Mouse (Mus musculus): Measurements from ENCODE around the gene Ntng2. TPM values are rescaled to one million over a fixed set of nuclear protein-coding genes. Genes with fewer than 3 reads are reported as not detected.

The Ntng2 gene
- 3.1 and 4.6 TPM in 2 replicates for polyA plus RNA-seq (2014; fragmentation: Nextera tagmentation; extraction: Ambion mirVana)

DNA sequence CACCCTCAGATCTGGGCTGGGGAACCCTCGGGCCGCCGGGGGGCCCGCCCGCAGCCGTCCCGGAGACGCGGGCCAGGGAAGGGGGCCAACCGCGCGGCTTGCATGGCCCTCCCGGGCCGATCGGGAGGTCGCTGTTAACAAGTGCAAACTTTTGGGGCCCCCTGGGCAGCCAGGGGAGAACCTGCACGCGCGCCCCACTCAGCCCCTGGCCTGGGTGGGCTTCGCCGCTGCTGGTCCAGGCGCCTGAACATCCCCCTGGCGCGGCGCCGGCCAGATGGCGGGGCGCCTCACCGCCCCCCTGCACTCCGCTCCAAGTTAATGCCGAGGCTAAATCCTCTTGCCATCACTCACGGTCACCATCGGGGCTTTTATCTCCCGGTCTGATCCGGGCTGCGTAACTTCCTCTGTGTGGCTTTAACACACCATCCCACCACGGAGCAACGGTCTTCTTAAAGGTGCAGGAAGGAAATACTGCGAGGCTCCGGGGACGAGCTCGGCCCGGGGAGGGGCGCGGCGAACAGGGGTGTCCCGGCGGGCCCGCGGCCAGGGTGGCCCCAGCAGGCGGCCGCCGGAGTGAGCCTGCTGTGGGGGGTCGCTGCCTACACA, at the start of gene Ntng2:
Gene Ntng2, minus strand, starts transcription at position 407 of the 606 bp plus-strand sequence.
- Histone ChIP-seq H3K4me2 (peak within 1 kb of the TSS; percentile 91), H3K36me3 (ENCODE audit: control insufficient read depth, insufficient read depth, low read length) (no peaks in the 10 kb centered on the region), H3K9ac (ENCODE audit: low read length) (peak within 1 kb of the TSS; percentile 68), H3K4me3 (ENCODE audit: low read depth, low read length) (peak within 1 kb of the TSS; percentile 62), H3K4me1 (ENCODE audit: control insufficient read depth, insufficient read depth, low read length) (peaks cover 30% of the 10 kb centered on the region), H3K27me3 (ENCODE audit: control insufficient read depth, insufficient read depth, low read length) (peaks cover 33% of the 10 kb centered on the region), H3K9me3 (ENCODE audit: control insufficient read depth, low read length) (no peaks in the 10 kb centered on the region), H3K27ac (ENCODE audit: low read depth, low read length) (peak within 1 kb of the TSS; percentile 55)
- under 1% methylated on average over 54 of the region's 54 CpGs for WGBS
- DNase-seq (ENCODE audit: low spot score, missing footprints) (peak; percentile 96), ATAC-seq (ENCODE audit: low FRiP score) (peak; percentile 69)

DNA sequence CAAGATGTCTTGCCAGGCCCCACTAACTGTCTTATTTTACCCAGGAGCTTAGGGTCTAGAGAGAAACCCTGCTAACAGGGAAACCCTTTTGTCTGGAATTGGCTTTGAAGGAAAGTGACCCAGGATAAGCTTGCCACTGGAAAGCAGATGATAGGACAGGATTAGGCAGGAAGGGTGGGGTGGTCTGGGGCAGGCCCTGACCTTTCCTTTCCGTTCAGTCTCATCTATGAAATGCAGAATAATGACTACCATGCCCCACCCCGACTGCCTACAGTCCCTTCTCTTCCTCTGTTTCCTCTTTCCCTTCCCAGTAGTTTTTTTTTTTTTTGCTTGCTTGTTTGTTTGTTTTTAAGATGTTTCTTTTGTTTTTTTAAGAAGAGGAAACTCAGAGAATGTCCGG, 42.8 kb upstream of the Ntng2 start:
- no peak overlapping the region for H3K27ac ChIP-seq (ENCODE audit: low read depth, low read length)
- WGBS, result 71% methylated on average over 3 of the region's 3 CpGs
- DNase-seq (ENCODE audit: low spot score, missing footprints) (no peak), ATAC-seq (ENCODE audit: low FRiP score) (no peak)
- no peaks in the 10 kb centered on the region for H3K36me3 ChIP-seq (ENCODE audit: control insufficient read depth, insufficient read depth, low read length)
- no peak overlapping the region for H3K4me3 ChIP-seq (ENCODE audit: low read depth, low read length)
- H3K9ac ChIP-seq (ENCODE audit: low read length), result no peak overlapping the region
- no peaks in the 10 kb centered on the region for H3K9me3 ChIP-seq (ENCODE audit: control insufficient read depth, low read length)
- no peaks in the 10 kb centered on the region for H3K4me1 ChIP-seq (ENCODE audit: control insufficient read depth, insufficient read depth, low read length)
- no peak overlapping the region for H3K4me2 ChIP-seq
- H3K27me3 ChIP-seq (ENCODE audit: control insufficient read depth, insufficient read depth, low read length), result no peaks in the 10 kb centered on the region

DNA sequence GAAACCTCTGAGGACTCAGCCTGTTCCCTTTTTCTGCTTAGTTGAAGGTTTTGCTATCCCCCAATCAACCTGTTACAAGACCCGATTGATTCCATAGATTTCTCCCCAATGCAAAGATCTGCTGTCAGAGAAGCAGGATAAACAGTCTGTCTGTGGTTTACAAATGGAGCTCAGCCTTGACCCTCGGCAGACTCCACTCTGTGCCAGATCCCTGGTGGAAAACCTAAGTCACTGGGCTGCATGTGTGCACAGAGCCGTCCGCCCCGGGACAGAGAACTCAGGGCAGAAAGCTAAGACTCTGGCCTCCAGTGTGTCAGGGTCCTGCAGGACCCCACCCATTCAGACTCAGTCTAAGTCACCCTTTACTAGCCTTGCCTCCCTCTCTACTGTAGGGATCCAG, 34.8 kb upstream of the Ntng2 start:
- ATAC-seq (ENCODE audit: low FRiP score), result no peak
- 81% methylated on average over 5 of the region's 5 CpGs for WGBS
- DNase-seq (ENCODE audit: low spot score, missing footprints), result no peak

DNA sequence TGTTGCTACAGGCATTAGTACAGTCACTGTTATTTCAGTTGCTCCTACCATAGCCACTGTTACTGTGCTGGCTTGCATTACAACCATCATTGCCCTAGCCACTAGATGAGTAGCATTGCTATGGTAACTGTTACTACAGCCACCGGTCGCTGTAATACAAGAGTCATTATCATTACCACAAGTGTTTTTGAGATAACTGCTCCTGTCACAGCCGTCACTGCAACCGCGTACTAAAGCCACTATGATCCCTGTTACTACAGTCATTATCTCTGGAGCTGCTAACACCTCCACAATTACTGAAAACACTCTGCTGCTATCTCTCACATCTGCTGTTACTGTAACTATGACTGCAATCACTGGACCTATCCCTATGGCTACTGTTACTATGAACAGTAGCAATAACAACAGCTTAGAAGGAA, 24.9 kb upstream of the Ntng2 start:
- peaks cover under 1% of the 10 kb centered on the region for H3K4me1 ChIP-seq (ENCODE audit: control insufficient read depth, insufficient read depth, low read length)
- no peaks in the 10 kb centered on the region for H3K27me3 ChIP-seq (ENCODE audit: control insufficient read depth, insufficient read depth, low read length)
- no peak overlapping the region for H3K4me2 ChIP-seq
- H3K4me3 ChIP-seq (ENCODE audit: low read depth, low read length), result no peak overlapping the region
- H3K9ac ChIP-seq (ENCODE audit: low read length), result no peak overlapping the region
- DNase-seq (ENCODE audit: low spot score, missing footprints) (no peak), ATAC-seq (ENCODE audit: low FRiP score) (no peak)
- WGBS, result 87% methylated on average over 5 of the region's 5 CpGs
- H3K36me3 ChIP-seq (ENCODE audit: control insufficient read depth, insufficient read depth, low read length), result no peaks in the 10 kb centered on the region
- H3K9me3 ChIP-seq (ENCODE audit: control insufficient read depth, low read length), result no peaks in the 10 kb centered on the region
- no peak overlapping the region for H3K27ac ChIP-seq (ENCODE audit: low read depth, low read length)

More for the DNA sequence above, 34.8 kb upstream of the Ntng2 start:
- Histone ChIP-seq H3K27ac (ENCODE audit: low read depth, low read length) (no peak overlapping the region), H3K4me2 (no peak overlapping the region), H3K4me3 (ENCODE audit: low read depth, low read length) (no peak overlapping the region), H3K9me3 (ENCODE audit: control insufficient read depth, low read length) (no peaks in the 10 kb centered on the region), H3K9ac (ENCODE audit: low read length) (no peak overlapping the region), H3K27me3 (ENCODE audit: control insufficient read depth, insufficient read depth, low read length) (no peaks in the 10 kb centered on the region), H3K36me3 (ENCODE audit: control insufficient read depth, insufficient read depth, low read length) (no peaks in the 10 kb centered on the region), H3K4me1 (ENCODE audit: control insufficient read depth, insufficient read depth, low read length) (no peaks in the 10 kb centered on the region)

DNA sequence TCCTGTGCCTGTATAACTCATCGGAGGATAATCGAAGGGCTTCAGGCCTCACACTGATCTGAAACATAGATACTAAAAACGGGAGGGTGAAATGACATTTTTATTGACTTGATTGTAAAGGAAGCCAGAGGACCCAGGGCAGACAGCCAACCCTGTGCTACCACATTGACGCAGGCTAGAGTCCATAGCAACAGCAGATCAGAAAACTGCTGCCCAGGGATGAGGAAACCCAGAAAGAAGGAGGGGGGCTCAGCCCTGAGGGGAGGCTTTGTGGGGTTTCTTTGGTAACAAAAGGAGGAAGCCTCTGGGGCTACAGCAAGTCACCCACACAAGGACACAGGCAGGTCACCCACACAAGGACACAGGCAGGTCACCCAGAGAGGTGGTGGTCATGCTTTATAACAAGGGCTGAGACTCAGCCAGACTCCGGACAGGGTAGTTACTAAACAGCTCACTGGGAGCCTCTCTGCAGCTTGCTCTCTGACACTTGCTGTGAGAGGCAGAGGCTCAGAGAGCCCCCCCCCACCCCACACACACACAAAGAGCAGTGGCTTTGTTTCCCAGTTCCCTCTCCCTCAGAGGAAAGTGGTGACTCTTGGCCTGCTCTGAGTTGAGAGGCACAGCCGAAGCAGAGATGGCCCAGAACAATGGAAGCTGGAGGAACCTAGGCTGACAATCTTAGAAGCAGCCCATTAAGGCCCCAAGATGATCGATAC, 19.2 kb upstream of the Ntng2 start:
- DNase-seq (ENCODE audit: low spot score, missing footprints), result no peak
- Histone ChIP-seq H3K27ac (ENCODE audit: low read depth, low read length) (peak overlapping the region; percentile 12; the same call in 1 of the 2 replicates), H3K4me3 (ENCODE audit: low read depth, low read length) (no peak overlapping the region), H3K27me3 (ENCODE audit: control insufficient read depth, insufficient read depth, low read length) (no peaks in the 10 kb centered on the region), H3K4me2 (no peak overlapping the region), H3K9me3 (ENCODE audit: control insufficient read depth, low read length) (no peaks in the 10 kb centered on the region), H3K4me1 (ENCODE audit: control insufficient read depth, insufficient read depth, low read length) (peaks cover 10% of the 10 kb centered on the region), H3K9ac (ENCODE audit: low read length) (peak overlapping the region; percentile 44), H3K36me3 (ENCODE audit: control insufficient read depth, insufficient read depth, low read length) (no peaks in the 10 kb centered on the region)
- peak; percentile 64; the same call in 1 of the 2 replicates for ATAC-seq (ENCODE audit: low FRiP score)
- 52% methylated on average over 7 of the region's 7 CpGs for WGBS

DNA sequence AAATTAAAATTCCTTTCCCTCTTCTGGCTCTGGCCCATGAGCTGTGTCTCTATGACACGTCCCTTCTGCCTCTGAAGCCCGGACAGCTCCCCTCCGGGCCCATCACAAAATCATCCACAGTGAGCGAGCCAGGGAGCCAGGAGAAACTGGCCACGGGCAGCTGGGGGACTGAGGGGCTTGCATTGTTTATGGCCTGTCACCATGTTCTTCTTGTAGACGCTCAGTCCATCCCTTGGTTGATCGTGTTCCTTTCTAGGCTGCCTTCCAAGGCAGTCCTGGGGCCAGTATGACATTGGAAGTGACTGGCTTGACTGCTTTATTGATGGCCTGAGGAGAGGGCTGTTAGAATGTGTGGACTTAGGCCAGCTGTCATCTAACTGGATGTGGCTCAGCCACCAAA, 18.3 kb upstream of the Ntng2 start:
- no peaks in the 10 kb centered on the region for H3K27me3 ChIP-seq (ENCODE audit: control insufficient read depth, insufficient read depth, low read length)
- no peak overlapping the region for H3K9ac ChIP-seq (ENCODE audit: low read length)
- DNase-seq (ENCODE audit: low spot score, missing footprints), result peak; percentile 62
- WGBS, result 83% methylated on average over 7 of the region's 7 CpGs
- no peaks in the 10 kb centered on the region for H3K36me3 ChIP-seq (ENCODE audit: control insufficient read depth, insufficient read depth, low read length)
- H3K9me3 ChIP-seq (ENCODE audit: control insufficient read depth, low read length), result no peaks in the 10 kb centered on the region
- H3K4me3 ChIP-seq (ENCODE audit: low read depth, low read length), result no peak overlapping the region
- no peak overlapping the region for H3K4me2 ChIP-seq
- peaks cover 10% of the 10 kb centered on the region for H3K4me1 ChIP-seq (ENCODE audit: control insufficient read depth, insufficient read depth, low read length)
- no peak overlapping the region for H3K27ac ChIP-seq (ENCODE audit: low read depth, low read length)
- ATAC-seq (ENCODE audit: low FRiP score), result no peak

DNA sequence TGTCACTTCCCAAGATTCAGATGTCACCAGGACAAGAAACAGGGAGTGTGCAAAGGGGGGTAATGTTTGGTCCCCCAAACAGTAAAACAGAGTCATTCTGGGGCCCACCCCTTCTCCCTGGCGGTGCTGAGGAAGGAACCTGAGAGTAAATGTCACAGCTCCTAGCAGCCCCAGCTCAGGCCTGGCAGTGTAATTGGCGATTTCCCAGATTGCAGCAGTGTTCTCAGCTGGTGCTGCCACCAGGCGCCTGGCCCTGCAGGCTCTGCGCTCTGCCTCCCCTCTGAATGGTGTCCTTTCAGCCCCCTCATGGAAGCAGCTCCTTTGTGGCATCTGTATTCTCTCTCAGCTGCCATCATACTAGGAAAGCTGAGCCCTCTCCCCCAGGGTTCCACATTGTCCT, 14.0 kb upstream of the Ntng2 start:
- 33% methylated on average over 4 of the region's 4 CpGs for WGBS
- Histone ChIP-seq H3K4me3 (ENCODE audit: low read depth, low read length) (no peak overlapping the region), H3K36me3 (ENCODE audit: control insufficient read depth, insufficient read depth, low read length) (no peaks in the 10 kb centered on the region), H3K27me3 (ENCODE audit: control insufficient read depth, insufficient read depth, low read length) (no peaks in the 10 kb centered on the region), H3K9ac (ENCODE audit: low read length) (peak overlapping the region; percentile 7; the same call in 1 of the 2 replicates), H3K9me3 (ENCODE audit: control insufficient read depth, low read length) (no peaks in the 10 kb centered on the region), H3K4me1 (ENCODE audit: control insufficient read depth, insufficient read depth, low read length) (peaks cover 2% of the 10 kb centered on the region; the same call in 1 of the 2 replicates), H3K27ac (ENCODE audit: low read depth, low read length) (no peak overlapping the region), H3K4me2 (no peak overlapping the region)
- ATAC-seq (ENCODE audit: low FRiP score) (no peak), DNase-seq (ENCODE audit: low spot score, missing footprints) (peak; percentile 14)

DNA sequence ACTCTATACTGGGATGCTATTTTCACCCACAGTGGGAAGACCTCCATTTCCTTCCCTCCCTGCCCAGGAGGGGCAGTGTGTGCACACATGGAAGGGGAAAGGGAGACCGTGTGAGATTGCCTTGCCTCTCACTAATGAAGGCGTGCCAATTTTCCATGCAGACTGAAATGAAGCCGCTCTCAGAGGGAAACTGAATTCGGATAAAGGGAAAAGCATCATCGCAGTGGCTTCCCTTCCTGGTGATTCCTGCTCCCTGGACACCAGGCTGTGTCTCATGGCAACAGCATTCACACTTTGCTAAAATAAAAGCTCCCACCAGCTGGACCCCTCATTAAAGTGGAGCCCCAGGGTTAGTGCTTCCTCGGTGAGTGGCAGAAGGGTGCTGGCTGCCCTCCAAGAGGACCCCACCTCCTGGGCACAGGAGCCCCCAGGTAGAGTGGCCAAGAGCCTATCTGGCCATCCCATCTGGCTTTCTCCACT, 9.7 kb upstream of the Ntng2 start:
- Histone ChIP-seq H3K4me3 (ENCODE audit: low read depth, low read length) (no peak overlapping the region), H3K27ac (ENCODE audit: low read depth, low read length) (no peak overlapping the region), H3K9ac (ENCODE audit: low read length) (no peak overlapping the region), H3K36me3 (ENCODE audit: control insufficient read depth, insufficient read depth, low read length) (no peaks in the 10 kb centered on the region), H3K4me1 (ENCODE audit: control insufficient read depth, insufficient read depth, low read length) (no peaks in the 10 kb centered on the region), H3K4me2 (no peak overlapping the region), H3K27me3 (ENCODE audit: control insufficient read depth, insufficient read depth, low read length) (no peaks in the 10 kb centered on the region), H3K9me3 (ENCODE audit: control insufficient read depth, low read length) (no peaks in the 10 kb centered on the region)
- no peak for ATAC-seq (ENCODE audit: low FRiP score)
- no peak for DNase-seq (ENCODE audit: low spot score, missing footprints)
- 71% methylated on average over 6 of the region's 6 CpGs for WGBS

DNA sequence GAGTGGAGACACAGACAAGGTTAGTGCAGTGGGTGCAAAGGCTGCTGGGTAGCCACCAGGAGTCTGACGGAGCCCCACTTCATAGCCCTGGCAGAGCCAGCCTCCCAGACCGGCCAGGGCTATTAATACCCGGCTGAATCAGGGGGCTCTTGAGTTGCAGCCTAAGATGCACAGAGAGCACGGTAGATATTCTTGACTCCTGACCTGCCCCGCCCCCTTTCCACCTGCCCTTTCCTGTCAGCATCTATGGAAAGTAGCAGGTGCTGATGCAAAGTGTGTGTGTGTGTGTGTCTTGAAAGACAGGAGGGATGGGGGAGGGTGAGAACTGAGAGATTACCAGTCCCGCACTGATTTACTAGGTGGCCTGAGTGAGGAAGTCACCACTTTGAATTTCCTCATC, 8.3 kb upstream of the Ntng2 start:
- Histone ChIP-seq H3K9me3 (ENCODE audit: control insufficient read depth, low read length) (no peaks in the 10 kb centered on the region), H3K4me3 (ENCODE audit: low read depth, low read length) (no peak overlapping the region), H3K27ac (ENCODE audit: low read depth, low read length) (no peak overlapping the region), H3K4me2 (no peak overlapping the region), H3K4me1 (ENCODE audit: control insufficient read depth, insufficient read depth, low read length) (no peaks in the 10 kb centered on the region), H3K9ac (ENCODE audit: low read length) (no peak overlapping the region), H3K36me3 (ENCODE audit: control insufficient read depth, insufficient read depth, low read length) (no peaks in the 10 kb centered on the region), H3K27me3 (ENCODE audit: control insufficient read depth, insufficient read depth, low read length) (no peaks in the 10 kb centered on the region)
- ATAC-seq (ENCODE audit: low FRiP score), result no peak
- 71% methylated on average over 6 of the region's 6 CpGs for WGBS
- no peak for DNase-seq (ENCODE audit: low spot score, missing footprints)
